Mouse (Mus musculus) heart, adult 2 months (tissue): ENCODE measurements at regions not wholly inside any gene's neighbourhood (a gene's known extent, or its start where the extent isn't known, plus 50 kb on each side); places are given as distances from the start of the nearest gene placed in this dataset.

ENCODE experiments used
- CTCF ChIP-seq: fragments of 200-600 bp; IDR thresholded peaks from 2 replicates; pipeline ENCODE4 v1.8.1; 2022; ENCODE audit warnings: antibody characterized with exemption, mild to moderate bottlenecking, moderate library complexity
- EP300 ChIP-seq: fragments of 200-500 bp; IDR thresholded peaks from 2 replicates; pipeline ENCODE4 v1.6.1; 2011; ENCODE audit warnings: low read depth, low read length, control low read depth; ENCODE audit not compliant: insufficient read depth
- POLR2A ChIP-seq: fragments of 200-500 bp; IDR thresholded peaks from 2 replicates; pipeline ENCODE4 v1.6.1; 2011; ENCODE audit warnings: mild to moderate bottlenecking, low read depth, low read length, control low read depth; ENCODE audit not compliant: insufficient read depth

- no peak for TF ChIP-seq POLR2A
- TF ChIP-seq EP300: no peak
- TF ChIP-seq CTCF: no peak
Measured at GRCm38 (mm10) chr10:118064816-118065216, 76.8 kb upstream of the Mdm1 start.
